Mouse (Mus musculus): Measurements from ENCODE around the gene Hdac11. TPM values are rescaled to one million over a fixed set of nuclear protein-coding genes. Genes with fewer than 3 reads are reported as not detected.
A peak's percentile ranks its signal among the peaks of the same experiment; 100 is the strongest.

Gene Hdac11
- polyA plus RNA-seq, 1 experiment from 2014 or later, result 24.5 TPM

- DNase-seq (ENCODE audit: low spot score), result no peak
Observed at GRCm38 (mm10) chr6:91124286-91125227, 31.9 kb upstream of the Hdac11 start.

GRCm38 (mm10) chr6:91125228-91125585 lies 31.3 kb upstream of the Hdac11 start:
- no peaks in the 10 kb centered on the region for H3K27me3 ChIP-seq (replicated peaks; ENCODE audit: control insufficient read depth, insufficient read depth, low read length)
- no peak overlapping the region for H3K4me3 ChIP-seq (ENCODE audit: low read depth, low read length)
- H3K4me2 ChIP-seq (ENCODE audit: low read length), result no peak overlapping the region
- H3K27ac ChIP-seq (ENCODE audit: low read depth, low read length), result no peak overlapping the region
- no peak for DNase-seq (ENCODE audit: low spot score)
- no peak for ATAC-seq
- no peaks in the 10 kb centered on the region for H3K9me3 ChIP-seq (replicated peaks; ENCODE audit: control insufficient read depth, low read length)
- H3K4me1 ChIP-seq (ENCODE audit: control insufficient read depth, insufficient read depth, low read length), result no peaks in the 10 kb centered on the region
- no peak overlapping the region for H3K9ac ChIP-seq (ENCODE audit: low read length)
- 82% methylated on average over 2 of the region's 2 CpGs for WGBS
- no peaks in the 10 kb centered on the region for H3K36me3 ChIP-seq (ENCODE audit: control insufficient read depth, insufficient read depth, low read length)

More at GRCm38 (mm10) chr6:91124286-91125227, 31.9 kb upstream of the Hdac11 start:
- H3K4me1 ChIP-seq (ENCODE audit: control insufficient read depth, insufficient read depth, low read length), result no peaks in the 10 kb centered on the region
- ATAC-seq, result no peak
- H3K36me3 ChIP-seq (ENCODE audit: control insufficient read depth, insufficient read depth, low read length), result no peaks in the 10 kb centered on the region
- WGBS, result 38% methylated on average over 7 of the region's 7 CpGs
- H3K27me3 ChIP-seq (replicated peaks; ENCODE audit: control insufficient read depth, insufficient read depth, low read length), result no peaks in the 10 kb centered on the region
- H3K9ac ChIP-seq (ENCODE audit: low read length), result no peak overlapping the region
- H3K4me2 ChIP-seq (ENCODE audit: low read length), result no peak overlapping the region
- H3K4me3 ChIP-seq (ENCODE audit: low read depth, low read length), result no peak overlapping the region
- H3K27ac ChIP-seq (ENCODE audit: low read depth, low read length), result no peak overlapping the region
- H3K9me3 ChIP-seq (replicated peaks; ENCODE audit: control insufficient read depth, low read length), result no peaks in the 10 kb centered on the region

DNA sequence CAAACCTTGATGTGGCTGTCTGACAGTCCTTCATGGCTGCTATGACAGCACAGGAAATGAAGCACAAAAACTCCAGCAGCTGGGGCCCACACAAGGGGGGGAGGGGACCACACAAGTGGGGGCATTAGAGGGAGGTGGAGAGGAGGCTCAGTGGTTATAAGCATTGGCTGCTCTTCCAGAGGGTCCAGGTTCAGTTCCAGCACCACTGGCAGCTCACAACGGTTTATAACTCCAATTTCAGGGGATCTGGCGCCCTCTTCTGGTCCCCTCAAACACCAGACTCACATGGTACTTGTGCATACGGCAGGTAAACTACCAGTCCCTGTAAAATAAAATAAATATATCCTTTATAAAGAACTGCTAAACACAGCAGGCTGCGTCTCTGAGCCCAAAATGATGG lies 27.5 kb upstream of the Hdac11 start:
- no peak for ATAC-seq
- Histone ChIP-seq H3K27ac (ENCODE audit: low read depth, low read length) (no peak overlapping the region), H3K27me3 (replicated peaks; ENCODE audit: control insufficient read depth, insufficient read depth, low read length) (no peaks in the 10 kb centered on the region), H3K4me1 (ENCODE audit: control insufficient read depth, insufficient read depth, low read length) (no peaks in the 10 kb centered on the region), H3K9me3 (replicated peaks; ENCODE audit: control insufficient read depth, low read length) (no peaks in the 10 kb centered on the region), H3K4me2 (ENCODE audit: low read length) (no peak overlapping the region), H3K4me3 (ENCODE audit: low read depth, low read length) (no peak overlapping the region), H3K36me3 (ENCODE audit: control insufficient read depth, insufficient read depth, low read length) (no peaks in the 10 kb centered on the region), H3K9ac (ENCODE audit: low read length) (no peak overlapping the region)
- 53% methylated on average over 4 of the region's 4 CpGs for WGBS
- no peak for DNase-seq (ENCODE audit: low spot score)

DNA sequence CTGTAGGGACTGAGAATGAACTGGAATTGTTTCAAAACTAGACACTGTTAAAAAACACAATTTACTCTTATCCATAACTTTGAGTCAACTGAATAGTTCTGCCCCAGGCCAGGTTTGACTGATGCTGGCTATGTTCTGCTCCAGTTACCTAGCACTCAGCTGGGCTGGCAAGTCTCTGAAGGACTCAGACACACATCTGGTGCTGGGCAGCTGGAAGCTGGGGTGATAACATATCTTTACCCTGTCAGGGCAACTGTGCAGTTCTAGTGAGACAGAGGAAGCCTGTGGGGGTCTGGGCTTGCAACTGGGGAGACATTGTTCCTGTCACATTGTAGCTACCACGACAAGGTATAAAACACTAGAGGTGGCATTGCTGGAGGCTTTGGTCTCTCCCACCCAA lies 25.6 kb upstream of the Hdac11 start:
- Histone ChIP-seq H3K36me3 (ENCODE audit: control insufficient read depth, insufficient read depth, low read length) (no peaks in the 10 kb centered on the region), H3K4me2 (ENCODE audit: low read length) (no peak overlapping the region), H3K4me1 (ENCODE audit: control insufficient read depth, insufficient read depth, low read length) (no peaks in the 10 kb centered on the region), H3K27me3 (replicated peaks; ENCODE audit: control insufficient read depth, insufficient read depth, low read length) (no peaks in the 10 kb centered on the region), H3K9me3 (replicated peaks; ENCODE audit: control insufficient read depth, low read length) (no peaks in the 10 kb centered on the region), H3K27ac (ENCODE audit: low read depth, low read length) (no peak overlapping the region), H3K4me3 (ENCODE audit: low read depth, low read length) (no peak overlapping the region), H3K9ac (ENCODE audit: low read length) (no peak overlapping the region)
- ATAC-seq, result no peak
- WGBS, result 62% methylated on average over 1 of the region's 1 CpGs
- no peak for DNase-seq (ENCODE audit: low spot score)

GRCm38 (mm10) chr6:91137343-91137956 lies 19.0 kb upstream of the Hdac11 start:
- WGBS, result 75% methylated on average over 10 of the region's 10 CpGs
- H3K36me3 ChIP-seq (ENCODE audit: control insufficient read depth, insufficient read depth, low read length), result no peaks in the 10 kb centered on the region
- no peak for ATAC-seq
- no peak for DNase-seq (ENCODE audit: low spot score)
- H3K27me3 ChIP-seq (replicated peaks; ENCODE audit: control insufficient read depth, insufficient read depth, low read length), result no peaks in the 10 kb centered on the region
- H3K9me3 ChIP-seq (replicated peaks; ENCODE audit: control insufficient read depth, low read length), result no peaks in the 10 kb centered on the region
- no peaks in the 10 kb centered on the region for H3K4me1 ChIP-seq (ENCODE audit: control insufficient read depth, insufficient read depth, low read length)
- no peak overlapping the region for H3K4me3 ChIP-seq (ENCODE audit: low read depth, low read length)
- no peak overlapping the region for H3K9ac ChIP-seq (ENCODE audit: low read length)
- H3K27ac ChIP-seq (ENCODE audit: low read depth, low read length), result no peak overlapping the region
- no peak overlapping the region for H3K4me2 ChIP-seq (ENCODE audit: low read length)

GRCm38 (mm10) chr6:91139846-91140245 lies 16.6 kb upstream of the Hdac11 start:
- H3K4me3 ChIP-seq (ENCODE audit: low read depth, low read length), result no peak overlapping the region
- no peak overlapping the region for H3K4me2 ChIP-seq (ENCODE audit: low read length)
- H3K27me3 ChIP-seq (replicated peaks; ENCODE audit: control insufficient read depth, insufficient read depth, low read length), result no peaks in the 10 kb centered on the region
- H3K27ac ChIP-seq (ENCODE audit: low read depth, low read length), result no peak overlapping the region
- ATAC-seq (no peak), DNase-seq (ENCODE audit: low spot score) (peak; percentile 76)
- H3K36me3 ChIP-seq (ENCODE audit: control insufficient read depth, insufficient read depth, low read length), result no peaks in the 10 kb centered on the region
- H3K4me1 ChIP-seq (ENCODE audit: control insufficient read depth, insufficient read depth, low read length), result no peaks in the 10 kb centered on the region
- no peaks in the 10 kb centered on the region for H3K9me3 ChIP-seq (replicated peaks; ENCODE audit: control insufficient read depth, low read length)
- 25% methylated on average over 4 of the region's 4 CpGs for WGBS
- H3K9ac ChIP-seq (ENCODE audit: low read length), result no peak overlapping the region

- no peak overlapping the region for H3K9ac ChIP-seq (ENCODE audit: low read length)
- ATAC-seq (no peak), DNase-seq (ENCODE audit: low spot score) (no peak)
- no peaks in the 10 kb centered on the region for H3K36me3 ChIP-seq (ENCODE audit: control insufficient read depth, insufficient read depth, low read length)
- WGBS, result 62% methylated on average over 3 of the region's 3 CpGs
- no peaks in the 10 kb centered on the region for H3K27me3 ChIP-seq (replicated peaks; ENCODE audit: control insufficient read depth, insufficient read depth, low read length)
- H3K4me1 ChIP-seq (ENCODE audit: control insufficient read depth, insufficient read depth, low read length), result peaks cover 17% of the 10 kb centered on the region
- no peak overlapping the region for H3K4me3 ChIP-seq (ENCODE audit: low read depth, low read length)
- H3K4me2 ChIP-seq (ENCODE audit: low read length), result no peak overlapping the region
- H3K9me3 ChIP-seq (replicated peaks; ENCODE audit: control insufficient read depth, low read length), result no peaks in the 10 kb centered on the region
- H3K27ac ChIP-seq (ENCODE audit: low read depth, low read length), result peak overlapping the region; percentile 58; the same call in 1 of the 2 replicates
Observed at GRCm38 (mm10) chr6:91145056-91145455, 11.4 kb upstream of the Hdac11 start.

DNA sequence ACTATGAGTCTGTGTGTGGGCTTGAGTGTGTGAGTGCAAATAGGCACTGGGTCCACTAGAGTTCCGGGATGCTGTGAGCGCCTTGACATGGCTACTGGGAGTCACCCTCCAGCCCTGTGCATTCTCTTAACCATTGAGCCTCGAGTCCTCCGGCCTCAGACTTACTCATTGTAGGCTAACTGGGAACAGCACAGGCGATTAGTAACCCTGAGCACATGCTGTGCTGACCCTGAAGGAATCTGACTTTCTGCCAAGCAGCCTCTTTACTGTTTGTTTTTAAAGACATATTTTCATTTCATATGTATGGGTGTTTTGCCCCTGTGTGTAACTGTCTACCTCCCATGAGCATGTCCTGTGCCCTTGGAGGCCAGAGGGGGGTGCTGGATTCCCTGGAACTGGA lies 10.9 kb upstream of the Hdac11 start:
- Histone ChIP-seq H3K9ac (ENCODE audit: low read length) (no peak overlapping the region), H3K27ac (ENCODE audit: low read depth, low read length) (peak overlapping the region; percentile 89), H3K4me3 (ENCODE audit: low read depth, low read length) (no peak overlapping the region), H3K36me3 (ENCODE audit: control insufficient read depth, insufficient read depth, low read length) (no peaks in the 10 kb centered on the region), H3K9me3 (replicated peaks; ENCODE audit: control insufficient read depth, low read length) (no peaks in the 10 kb centered on the region), H3K4me2 (ENCODE audit: low read length) (no peak overlapping the region), H3K27me3 (replicated peaks; ENCODE audit: control insufficient read depth, insufficient read depth, low read length) (no peaks in the 10 kb centered on the region), H3K4me1 (ENCODE audit: control insufficient read depth, insufficient read depth, low read length) (peaks cover 17% of the 10 kb centered on the region)
- DNase-seq (ENCODE audit: low spot score) (no peak), ATAC-seq (no peak)
- WGBS, result 80% methylated on average over 5 of the region's 5 CpGs
